Mouse (Mus musculus) liver, embryonic 13.5 days (tissue): ENCODE measurements at regions not wholly inside any gene's neighbourhood (a gene's known extent, or its start where the extent isn't known, plus 50 kb on each side); places are given as distances from the start of the nearest gene placed in this dataset.
A peak's percentile ranks its signal among the peaks of the same experiment; 100 is the strongest.

ENCODE experiments used
- ATAC-seq: fragments of 200-750 bp; cut with Nextera tagmentation; 2 replicates; pipeline ENCODE4 v1.8.0; 2017; ENCODE audit warnings: low read depth, mild to moderate bottlenecking, moderate number of reproducible peaks, moderate library complexity
- DNase-seq: peaks from one replicate; pipeline ENCODE4 v3.0.0; 2022
- H3K27ac ChIP-seq: fragments of 300-500 bp; sonication (generic); 2 replicates; pipeline ENCODE4 v1.5.1; 2015; ENCODE audit warnings: moderate library complexity, mild to moderate bottlenecking, inconsistent platforms
- H3K27me3 ChIP-seq: fragments of 300-500 bp; sonication (generic); 2 replicates; pipeline ENCODE4 v1.6.1; 2015; ENCODE audit warnings: mild to moderate bottlenecking, inconsistent platforms
- H3K36me3 ChIP-seq: fragments of 300-500 bp; sonication (generic); 2 replicates; pipeline ENCODE4 v1.6.1; 2015; ENCODE audit warnings: mild to moderate bottlenecking, inconsistent platforms
- H3K4me1 ChIP-seq: fragments of 300-500 bp; sonication (generic); replicated peaks from 2 replicates; pipeline ENCODE4 v1.6.1; 2015; ENCODE audit warnings: inconsistent platforms
- H3K4me2 ChIP-seq: fragments of 300-500 bp; sonication (generic); 2 replicates; pipeline ENCODE4 v1.6.1; 2015; ENCODE audit warnings: inconsistent platforms, mild to moderate bottlenecking, moderate library complexity
- H3K4me3 ChIP-seq: fragments of 300-500 bp; sonication (generic); replicated peaks from 2 replicates; pipeline ENCODE4 v1.5.1; 2015; ENCODE audit warnings: mild to moderate bottlenecking, inconsistent platforms
- H3K9ac ChIP-seq: fragments of 300-500 bp; sonication (generic); 2 replicates; pipeline ENCODE4 v1.6.1; 2015; ENCODE audit warnings: mild to moderate bottlenecking, inconsistent platforms
- H3K9me3 ChIP-seq: fragments of 300-500 bp; sonication (generic); replicated peaks from 2 replicates; pipeline ENCODE4 v1.6.1; 2016; ENCODE audit warnings: inconsistent platforms
- WGBS: fragments of 180-500 bp; shearing (Covaris S2); methylation state at CpG from one replicate; pipeline ENCODE4 v1.1.7; 2015; ENCODE audit not compliant: insufficient replicate concordance; 5-methylcytosine and 5-hydroxymethylcytosine counted together

GRCm38 (mm10) chr1:177623304-177623726 lies 106.3 kb upstream of the 1700016C15Rik start:
- no peak for DNase-seq
- 40% methylated on average over 6 of the region's 6 CpGs for WGBS

DNA sequence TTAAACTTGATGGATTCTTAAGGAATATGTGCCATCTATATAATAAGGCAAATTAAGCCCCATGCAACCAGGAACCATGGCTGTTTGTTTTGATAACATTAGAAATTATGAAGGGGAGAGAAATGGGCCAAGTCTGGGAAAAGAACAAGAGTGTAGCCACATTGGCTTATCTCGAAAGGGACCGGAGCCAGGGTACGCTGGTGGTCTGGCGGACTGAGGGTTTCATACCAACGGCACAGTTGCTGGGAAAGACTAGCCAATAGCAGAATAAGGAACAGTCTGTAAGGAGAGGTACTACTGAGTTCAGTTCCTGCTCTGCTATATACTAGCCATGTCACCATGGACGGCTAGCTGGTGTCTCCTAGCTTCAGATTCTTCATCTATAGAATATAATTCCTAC lies 105.9 kb upstream of the 1700016C15Rik start:
- no peak overlapping the region for H3K9ac ChIP-seq
- no peak for DNase-seq
- H3K4me2 ChIP-seq = no peak overlapping the region
- no peaks in the 10 kb centered on the region for H3K27me3 ChIP-seq
- H3K36me3 ChIP-seq = no peaks in the 10 kb centered on the region
- H3K4me1 ChIP-seq = no peaks in the 10 kb centered on the region
- no peak for ATAC-seq
- no peaks in the 10 kb centered on the region for H3K9me3 ChIP-seq
- no peak overlapping the region for H3K4me3 ChIP-seq
- H3K27ac ChIP-seq = no peak overlapping the region
- 64% methylated on average over 6 of the region's 6 CpGs for WGBS

More at GRCm38 (mm10) chr1:177623304-177623726, 106.3 kb upstream of the 1700016C15Rik start:
- Histone ChIP-seq H3K4me3 (no peak overlapping the region), H3K4me2 (no peak overlapping the region), H3K27me3 (no peaks in the 10 kb centered on the region), H3K9ac (no peak overlapping the region), H3K9me3 (no peaks in the 10 kb centered on the region), H3K4me1 (no peaks in the 10 kb centered on the region), H3K27ac (no peak overlapping the region), H3K36me3 (no peaks in the 10 kb centered on the region)
- 0 out of 2 replicates have a peak, but pooled peaks have one; percentile 33 for ATAC-seq

DNA sequence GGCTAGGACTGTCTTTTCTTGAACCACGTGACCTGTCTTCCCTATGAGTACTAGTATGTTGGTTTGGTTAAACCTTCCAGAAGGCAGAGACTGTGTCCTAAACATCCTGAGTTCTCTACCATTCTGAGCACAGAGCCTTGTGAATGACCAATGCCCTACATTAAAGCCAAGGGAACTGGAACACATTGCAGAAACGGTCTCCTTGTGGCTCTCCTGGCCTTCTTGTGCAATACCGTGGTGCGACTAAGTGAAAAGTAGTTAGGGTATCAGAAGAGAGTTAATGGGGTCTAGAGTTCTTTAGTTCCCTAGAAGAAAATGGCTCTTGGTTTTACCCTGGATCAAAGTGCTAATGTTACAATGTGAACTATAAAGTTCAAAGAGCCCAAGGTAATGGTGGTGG lies 101.8 kb upstream of the 1700016C15Rik start:
- H3K4me2 ChIP-seq = no peak overlapping the region
- no peak overlapping the region for H3K4me3 ChIP-seq
- ATAC-seq (no peak), DNase-seq (no peak)
- H3K36me3 ChIP-seq = no peaks in the 10 kb centered on the region
- no peak overlapping the region for H3K9ac ChIP-seq
- no peaks in the 10 kb centered on the region for H3K4me1 ChIP-seq
- 71% methylated on average over 4 of the region's 4 CpGs for WGBS
- H3K9me3 ChIP-seq = no peaks in the 10 kb centered on the region
- H3K27ac ChIP-seq = no peak overlapping the region
- H3K27me3 ChIP-seq = no peaks in the 10 kb centered on the region

DNA sequence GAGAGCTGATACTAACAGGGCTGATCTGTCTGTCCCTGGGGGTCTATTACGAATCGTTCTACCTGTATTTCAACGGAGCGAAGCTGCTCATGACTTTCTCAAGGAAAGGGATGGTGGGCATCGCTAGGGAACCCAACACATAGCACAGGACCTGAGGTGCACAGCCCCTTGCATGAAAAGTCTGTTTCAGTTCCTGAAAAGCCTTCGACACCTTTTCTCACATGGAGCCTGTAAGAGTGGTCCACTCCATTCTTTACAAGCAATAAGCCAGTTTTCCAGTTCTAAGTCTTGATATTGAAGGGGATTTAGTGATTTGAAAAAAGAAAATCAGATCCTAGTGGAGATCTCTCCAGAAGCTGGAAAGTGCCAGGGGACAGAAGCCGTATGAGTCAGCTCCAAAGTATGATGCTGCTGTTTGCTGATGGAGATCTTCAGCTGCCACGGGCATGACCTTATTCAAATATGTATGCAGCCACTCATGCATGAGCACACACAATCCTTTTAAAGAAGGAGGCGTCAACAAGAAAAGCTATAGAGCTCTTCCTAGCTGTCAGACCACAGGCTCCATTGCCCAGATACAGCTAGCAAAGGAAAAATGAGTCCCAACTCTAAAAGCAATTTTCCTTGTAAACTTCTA lies 95.5 kb upstream of the 1700016C15Rik start:
- no peak for DNase-seq
- WGBS = 73% methylated on average over 9 of the region's 9 CpGs
- no peak overlapping the region for H3K9ac ChIP-seq
- no peak overlapping the region for H3K27ac ChIP-seq
- no peaks in the 10 kb centered on the region for H3K9me3 ChIP-seq
- no peak for ATAC-seq
- H3K4me2 ChIP-seq = no peak overlapping the region
- no peaks in the 10 kb centered on the region for H3K4me1 ChIP-seq
- no peaks in the 10 kb centered on the region for H3K36me3 ChIP-seq
- H3K4me3 ChIP-seq = no peak overlapping the region
- no peaks in the 10 kb centered on the region for H3K27me3 ChIP-seq

DNA sequence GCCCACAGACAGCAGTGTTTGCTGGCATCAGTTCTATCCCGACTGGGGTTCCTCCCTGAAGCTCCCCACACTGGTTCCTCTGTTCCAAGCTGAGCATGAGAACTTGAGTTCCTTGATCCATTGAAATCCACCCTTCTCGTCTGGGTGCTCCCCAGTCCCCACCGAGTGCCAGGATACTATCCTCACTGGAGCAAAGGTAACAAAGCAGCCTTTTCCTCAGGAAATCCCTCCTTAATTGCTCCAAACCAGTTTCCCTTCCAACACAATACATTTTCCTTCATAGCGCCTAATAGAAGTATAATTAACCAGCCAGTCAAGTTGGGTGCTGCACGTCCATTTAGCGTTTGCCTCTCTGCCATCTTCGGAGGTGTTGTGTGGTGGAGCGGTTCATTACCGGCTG lies 92.6 kb upstream of the 1700016C15Rik start:
- Histone ChIP-seq H3K4me2 (no peak overlapping the region), H3K27ac (no peak overlapping the region), H3K4me1 (no peaks in the 10 kb centered on the region), H3K9me3 (no peaks in the 10 kb centered on the region), H3K9ac (no peak overlapping the region), H3K36me3 (no peaks in the 10 kb centered on the region), H3K4me3 (no peak overlapping the region), H3K27me3 (no peaks in the 10 kb centered on the region)
- ATAC-seq = no peak
- WGBS = 62% methylated on average over 9 of the region's 9 CpGs
- no peak for DNase-seq

- no peak overlapping the region for H3K4me2 ChIP-seq
- H3K9ac ChIP-seq = no peak overlapping the region
- H3K36me3 ChIP-seq = no peaks in the 10 kb centered on the region
- no peak overlapping the region for H3K27ac ChIP-seq
- no peaks in the 10 kb centered on the region for H3K9me3 ChIP-seq
- WGBS = 78% methylated on average over 10 of the region's 10 CpGs
- DNase-seq (no peak), ATAC-seq (no peak)
- H3K4me1 ChIP-seq = no peaks in the 10 kb centered on the region
- H3K4me3 ChIP-seq = no peak overlapping the region
- no peaks in the 10 kb centered on the region for H3K27me3 ChIP-seq
These were observed 91.2 kb upstream of the 1700016C15Rik start for GRCm38 (mm10) chr1:177638381-177638780.

DNA sequence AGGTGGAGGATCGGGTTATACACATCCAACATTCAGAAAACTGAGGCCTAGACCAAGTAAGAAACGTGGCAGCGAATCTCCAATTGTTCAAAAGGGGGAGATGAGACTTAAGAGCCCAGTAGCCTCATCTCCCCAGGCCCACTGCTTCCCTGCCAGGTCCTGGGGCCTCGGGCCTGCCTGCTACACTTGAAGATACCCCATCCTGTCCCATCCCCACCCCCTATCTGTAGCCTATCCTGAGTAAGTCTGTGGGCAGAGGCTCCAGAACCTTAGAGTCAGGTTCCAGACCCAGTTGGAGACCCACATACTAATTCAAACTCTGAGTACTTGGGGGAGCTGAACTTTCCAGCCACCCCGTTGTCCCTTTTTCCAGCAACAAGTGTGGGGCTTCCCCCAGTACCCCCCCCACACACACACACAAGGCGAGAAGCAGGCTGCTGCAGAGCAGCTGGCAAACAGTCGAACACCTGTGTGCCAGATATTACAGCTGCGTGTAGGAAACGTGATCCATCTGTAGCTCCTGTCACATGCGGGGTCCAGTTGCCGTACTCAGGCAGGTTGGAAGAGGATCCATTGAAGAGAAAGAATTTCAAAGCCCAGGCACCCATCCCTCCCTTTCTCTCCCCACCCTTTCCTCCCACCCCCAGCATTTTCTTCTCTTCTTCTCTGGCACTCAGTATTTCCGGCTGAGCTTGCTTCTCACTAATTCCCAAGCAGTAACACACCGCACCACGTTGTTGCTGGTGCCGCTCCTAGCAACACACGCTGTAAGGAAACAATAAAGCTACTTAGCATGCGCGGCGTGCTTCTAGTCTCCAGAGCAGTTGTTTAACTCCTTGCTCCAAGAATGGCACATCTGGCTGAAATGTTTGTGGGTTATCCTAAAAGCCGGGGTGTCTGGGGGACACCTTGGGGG lies 89.4 kb upstream of the 1700016C15Rik start:
- DNase-seq (no peak), ATAC-seq (no peak)
- Histone ChIP-seq H3K9me3 (no peaks in the 10 kb centered on the region), H3K4me1 (no peaks in the 10 kb centered on the region), H3K4me2 (no peak overlapping the region), H3K4me3 (no peak overlapping the region), H3K36me3 (no peaks in the 10 kb centered on the region), H3K9ac (no peak overlapping the region), H3K27me3 (no peaks in the 10 kb centered on the region), H3K27ac (no peak overlapping the region)
- 61% methylated on average over 20 of the region's 20 CpGs for WGBS

DNA sequence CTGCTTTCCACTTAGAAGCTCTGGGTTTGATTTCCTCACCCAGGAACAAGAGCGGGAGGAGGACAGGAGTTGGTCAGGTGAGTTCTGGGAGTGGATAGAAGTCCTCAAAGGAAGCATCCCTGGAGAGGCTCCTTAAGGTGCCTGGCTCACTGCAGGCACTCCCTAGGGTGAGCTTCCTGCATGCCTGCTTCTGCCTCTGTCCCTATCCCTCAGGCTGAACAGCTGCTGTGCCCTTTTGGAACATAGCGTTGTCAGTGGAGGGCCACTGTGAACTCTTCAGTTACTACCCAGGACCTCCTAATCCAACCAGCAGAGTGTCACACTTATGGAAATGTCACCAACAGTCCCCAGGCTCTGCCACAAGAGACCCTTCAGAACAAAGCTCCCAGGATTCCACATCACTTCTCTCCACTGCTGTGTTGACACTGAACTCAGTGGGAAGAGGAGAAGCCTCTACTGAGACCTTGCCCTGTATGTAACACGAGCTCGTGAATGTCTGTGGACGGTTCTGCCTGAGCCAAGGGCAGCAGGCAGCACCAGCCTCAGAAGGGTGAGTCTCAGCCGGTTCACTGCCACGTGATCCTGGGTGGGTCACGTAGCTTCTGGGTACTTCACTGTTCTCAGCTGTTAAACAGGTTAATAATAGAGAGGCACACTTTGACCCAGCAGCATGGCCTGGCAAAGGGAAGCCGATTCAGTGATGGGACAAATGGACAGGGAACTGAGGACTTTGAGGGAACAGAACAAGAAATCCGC lies 86.7 kb upstream of the 1700016C15Rik start:
- Histone ChIP-seq H3K36me3 (no peaks in the 10 kb centered on the region), H3K27ac (no peak overlapping the region), H3K4me2 (no peak overlapping the region), H3K4me3 (no peak overlapping the region), H3K9ac (no peak overlapping the region), H3K4me1 (no peaks in the 10 kb centered on the region), H3K9me3 (no peaks in the 10 kb centered on the region), H3K27me3 (no peaks in the 10 kb centered on the region)
- ATAC-seq (no peak), DNase-seq (no peak)
- WGBS = 61% methylated on average over 10 of the region's 10 CpGs

DNA sequence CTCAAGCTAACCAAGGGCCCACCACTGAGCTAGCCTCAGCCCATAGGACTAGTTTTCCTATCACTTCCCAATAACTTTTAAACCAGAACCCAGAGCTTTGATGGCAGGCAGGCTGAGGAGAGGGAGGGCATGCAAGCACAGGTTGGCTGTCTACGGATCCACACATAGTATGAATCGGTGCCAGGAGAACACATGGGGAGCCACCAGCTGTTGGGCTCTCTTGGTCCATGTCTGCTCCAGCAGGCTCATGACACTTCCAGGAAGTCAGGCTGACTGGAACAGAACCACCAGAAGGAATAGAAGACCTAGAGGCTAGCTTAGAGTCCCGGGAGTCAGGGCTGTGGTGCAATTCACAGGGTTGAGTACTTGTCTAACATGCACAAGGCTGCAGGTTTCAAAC lies 86.0 kb upstream of the 1700016C15Rik start:
- Histone ChIP-seq H3K36me3 (no peaks in the 10 kb centered on the region), H3K27ac (no peak overlapping the region), H3K4me2 (no peak overlapping the region), H3K4me3 (no peak overlapping the region), H3K27me3 (no peaks in the 10 kb centered on the region), H3K9ac (no peak overlapping the region), H3K9me3 (no peaks in the 10 kb centered on the region), H3K4me1 (no peaks in the 10 kb centered on the region)
- WGBS = 72% methylated on average over 3 of the region's 3 CpGs
- no peak for DNase-seq
- ATAC-seq = no peak

- no peaks in the 10 kb centered on the region for H3K9me3 ChIP-seq
- H3K27me3 ChIP-seq = no peaks in the 10 kb centered on the region
- no peaks in the 10 kb centered on the region for H3K4me1 ChIP-seq
- no peak overlapping the region for H3K4me2 ChIP-seq
- DNase-seq = no peak
- WGBS = 66% methylated on average over 4 of the region's 4 CpGs
- no peak overlapping the region for H3K9ac ChIP-seq
- no peak overlapping the region for H3K4me3 ChIP-seq
- H3K27ac ChIP-seq = no peak overlapping the region
- no peaks in the 10 kb centered on the region for H3K36me3 ChIP-seq
- ATAC-seq = no peak
These were observed 85.4 kb upstream of the 1700016C15Rik start for GRCm38 (mm10) chr1:177644214-177644613.

GRCm38 (mm10) chr1:177645327-177645726 lies 84.3 kb upstream of the 1700016C15Rik start:
- no peak overlapping the region for H3K9ac ChIP-seq
- 71% methylated on average over 4 of the region's 4 CpGs for WGBS
- H3K4me1 ChIP-seq = no peaks in the 10 kb centered on the region
- H3K27me3 ChIP-seq = no peaks in the 10 kb centered on the region
- H3K36me3 ChIP-seq = no peaks in the 10 kb centered on the region
- H3K27ac ChIP-seq = no peak overlapping the region
- DNase-seq = no peak
- H3K9me3 ChIP-seq = no peaks in the 10 kb centered on the region
- no peak for ATAC-seq
- H3K4me2 ChIP-seq = no peak overlapping the region
- no peak overlapping the region for H3K4me3 ChIP-seq
